Mouse (Mus musculus): ENCODE data around the gene Slc22a8. TPM values are rescaled to one million over a fixed set of nuclear protein-coding genes. Genes with fewer than 3 reads are reported as not detected.

Gene Slc22a8
- total RNA-seq, 1 experiment: not detected

DNA sequence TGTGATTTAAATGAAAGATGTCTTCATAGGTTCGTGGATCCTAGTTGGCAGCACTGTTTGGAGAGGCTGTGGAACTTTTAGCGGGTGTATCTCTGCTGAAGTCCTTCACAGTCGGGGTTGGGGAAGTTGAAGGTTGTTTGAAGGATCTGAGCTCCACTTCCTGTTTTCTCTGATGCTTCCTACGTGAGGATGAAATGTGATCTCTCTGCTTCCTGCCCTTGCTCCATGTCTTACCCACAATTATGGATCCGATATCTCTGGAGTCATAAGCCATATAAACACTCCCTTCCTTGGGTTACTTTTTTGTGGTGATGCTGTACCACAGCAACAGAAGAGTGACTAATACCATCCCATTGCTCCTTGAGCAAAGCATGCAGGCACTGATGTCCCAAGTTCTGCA, 51.0 kb downstream of the Slc22a8 start:
- Histone ChIP-seq H3K36me3 (ENCODE audit: control insufficient read depth, insufficient read depth, low read length, poor library complexity, severe bottlenecking) (no peaks in the 10 kb centered on the region), H3K9me3 (ENCODE audit: control insufficient read depth, insufficient read depth, low read depth, low read length) (no peaks in the 10 kb centered on the region), H3K4me3 (ENCODE audit: insufficient read depth in 1 of 2, low read depth in 1 of 2, low read length in 2 of 2, poor library complexity in 1 of 2, severe bottlenecking in 1 of 2) (no peak overlapping the region), H3K4me1 (ENCODE audit: control insufficient read depth in 2 of 2, insufficient read depth in 2 of 2, low read length in 2 of 2, poor library complexity in 1 of 2) (peaks cover 0 to 2% of the 10 kb centered on the region in 2 experiments; a peak in 1 of 4 replicates), H3K27ac (ENCODE audit: insufficient read depth, low read depth, low read length, poor library complexity, severe bottlenecking) (no peak overlapping the region), H3K9ac (ENCODE audit: insufficient read depth, low read depth, low read length, poor library complexity, severe bottlenecking) (no peak overlapping the region)
- TF ChIP-seq ZC3H11A (IDR thresholded peaks at IDR 0.05; ENCODE audit: borderline replicate concordance, low read depth, low read length) (no peak), HCFC1 (IDR thresholded peaks at IDR 0.05; ENCODE audit: borderline replicate concordance, insufficient read depth, low read length) (no peak), MAFK (IDR thresholded peaks at IDR 0.05; ENCODE audit: insufficient read depth, low read depth, low read length) (no peak), CHD2 (IDR thresholded peaks at IDR 0.05; ENCODE audit: low read depth, low read length) (no peak)
- in situ Hi-C loops (cut with MboI; ENCODE audit: low sequenced_read_pairs in 2 of 2, unreplicated experiment in 2 of 2): no loop called here
- no peak for DNase-seq (ENCODE audit: low read depth, low spot score)

DNA sequence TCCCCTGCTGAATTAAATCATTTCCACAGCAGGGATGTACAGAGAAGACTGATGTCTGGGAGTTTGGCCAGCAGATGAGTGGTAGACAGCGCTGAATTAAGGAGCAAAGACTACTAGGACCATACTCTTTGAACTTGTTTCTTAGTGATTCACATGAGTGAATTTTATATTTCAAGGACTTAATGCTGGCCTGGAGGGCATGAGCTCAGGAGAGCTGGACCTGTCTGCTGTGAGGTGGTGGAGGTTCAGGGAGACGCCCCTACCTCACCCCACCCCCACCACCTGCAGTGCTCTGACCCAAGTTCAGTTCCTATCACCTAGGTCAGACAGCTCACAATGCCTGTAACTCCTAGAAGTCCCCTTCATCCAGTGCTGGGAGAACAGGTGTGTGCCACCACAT, 55.3 kb downstream of the Slc22a8 start:
- Histone ChIP-seq H3K4me1 (ENCODE audit: control insufficient read depth in 2 of 2, insufficient read depth in 2 of 2, low read length in 2 of 2, poor library complexity in 1 of 2) (peaks cover 0 to 2% of the 10 kb centered on the region in 2 experiments; a peak in 1 of 4 replicates), H3K4me3 (ENCODE audit: insufficient read depth in 1 of 2, low read depth in 1 of 2, low read length in 2 of 2, poor library complexity in 1 of 2, severe bottlenecking in 1 of 2) (no peak overlapping the region), H3K27ac (ENCODE audit: insufficient read depth, low read depth, low read length, poor library complexity, severe bottlenecking) (no peak overlapping the region), H3K9ac (ENCODE audit: insufficient read depth, low read depth, low read length, poor library complexity, severe bottlenecking) (no peak overlapping the region), H3K36me3 (ENCODE audit: control insufficient read depth, insufficient read depth, low read length, poor library complexity, severe bottlenecking) (no peaks in the 10 kb centered on the region), H3K9me3 (ENCODE audit: control insufficient read depth, insufficient read depth, low read depth, low read length) (no peaks in the 10 kb centered on the region)
- TF ChIP-seq MAFK (IDR thresholded peaks at IDR 0.05; ENCODE audit: insufficient read depth, low read depth, low read length) (no peak), HCFC1 (IDR thresholded peaks at IDR 0.05; ENCODE audit: borderline replicate concordance, insufficient read depth, low read length) (no peak), CHD2 (IDR thresholded peaks at IDR 0.05; ENCODE audit: low read depth, low read length) (no peak), ZNF384 (IDR thresholded peaks at IDR 0.05; ENCODE audit: low read depth, low read length) (no peak), ZC3H11A (IDR thresholded peaks at IDR 0.05; ENCODE audit: borderline replicate concordance, low read depth, low read length) (no peak)
- no peak for DNase-seq (ENCODE audit: low read depth, low spot score)
- in situ Hi-C loops (cut with MboI; ENCODE audit: low sequenced_read_pairs in 2 of 2, unreplicated experiment in 2 of 2): no loop called here

DNA sequence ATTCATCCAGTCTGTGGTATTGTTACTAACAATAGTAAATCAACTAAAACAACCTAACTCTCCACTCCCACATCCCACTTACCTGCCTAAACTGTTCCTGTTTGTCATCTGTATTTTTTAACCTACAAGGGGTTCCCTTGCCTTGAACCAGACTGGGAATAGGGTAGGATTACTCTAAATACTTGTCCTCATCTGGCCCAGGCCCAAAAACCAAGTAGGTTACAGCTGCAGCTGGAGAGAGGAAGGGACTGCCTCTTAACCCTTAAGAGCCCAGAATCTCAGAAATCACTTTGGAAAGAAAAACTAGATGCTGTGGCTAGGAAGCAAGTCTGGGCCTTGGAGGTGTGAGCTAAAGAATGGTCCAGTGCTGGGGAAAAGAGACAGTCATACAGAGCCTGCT, 64.8 kb downstream of the Slc22a8 start:
- no peak for TF ChIP-seq ZC3H11A (IDR thresholded peaks at IDR 0.05; ENCODE audit: borderline replicate concordance, low read depth, low read length)
- DNase-seq (ENCODE audit: low read depth, low spot score): no peak
- in situ Hi-C loops (cut with MboI; ENCODE audit: low sequenced_read_pairs in 2 of 2, unreplicated experiment in 2 of 2): no loop called here

DNA sequence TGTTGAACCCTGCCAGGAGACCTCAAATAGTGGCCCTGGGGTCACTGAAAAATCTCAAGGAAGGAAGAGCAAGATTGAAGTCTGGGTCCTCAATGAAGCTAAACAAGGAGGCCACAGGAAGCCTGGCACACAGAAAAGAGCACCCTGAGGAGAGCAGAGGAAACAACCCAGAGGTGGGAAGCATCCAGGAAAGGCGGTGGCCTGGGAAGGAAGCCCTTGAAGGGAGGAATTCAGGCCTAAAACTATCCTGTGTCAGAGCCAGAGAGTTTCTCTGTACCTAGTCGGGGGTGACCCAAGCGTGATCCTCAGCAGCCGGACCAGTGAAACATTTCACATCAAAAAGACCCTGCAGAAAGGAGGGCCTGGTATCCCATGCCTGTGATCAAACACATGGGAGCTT, 65.3 kb downstream of the Slc22a8 start:
- no peaks in the 10 kb centered on the region for H3K9me3 ChIP-seq (ENCODE audit: control insufficient read depth, insufficient read depth, low read depth, low read length)
- H3K36me3 ChIP-seq (ENCODE audit: control insufficient read depth, insufficient read depth, low read length, poor library complexity, severe bottlenecking): no peaks in the 10 kb centered on the region
- in situ Hi-C loops (cut with MboI; ENCODE audit: low sequenced_read_pairs in 2 of 2, unreplicated experiment in 2 of 2): no loop called here
- TF ChIP-seq ZC3H11A (IDR thresholded peaks at IDR 0.05; ENCODE audit: borderline replicate concordance, low read depth, low read length): no peak
- no peak for TF ChIP-seq ZNF384 (IDR thresholded peaks at IDR 0.05; ENCODE audit: low read depth, low read length)
- TF ChIP-seq HCFC1 (IDR thresholded peaks at IDR 0.05; ENCODE audit: borderline replicate concordance, insufficient read depth, low read length): no peak
- no peak for TF ChIP-seq CHD2 (IDR thresholded peaks at IDR 0.05; ENCODE audit: low read depth, low read length)
- TF ChIP-seq MAFK (IDR thresholded peaks at IDR 0.05; ENCODE audit: insufficient read depth, low read depth, low read length): no peak
- H3K4me3 ChIP-seq (ENCODE audit: insufficient read depth in 1 of 2, low read depth in 1 of 2, low read length in 2 of 2, poor library complexity in 1 of 2, severe bottlenecking in 1 of 2): no peak overlapping the region
- no peak for DNase-seq (ENCODE audit: low read depth, low spot score)
- no peaks in the 10 kb centered on the region for H3K4me1 ChIP-seq (ENCODE audit: control insufficient read depth in 2 of 2, insufficient read depth in 2 of 2, low read length in 2 of 2, poor library complexity in 1 of 2)
- no peak overlapping the region for H3K27ac ChIP-seq (ENCODE audit: insufficient read depth, low read depth, low read length, poor library complexity, severe bottlenecking)
- no peak overlapping the region for H3K9ac ChIP-seq (ENCODE audit: insufficient read depth, low read depth, low read length, poor library complexity, severe bottlenecking)

More for the DNA sequence above, 64.8 kb downstream of the Slc22a8 start:
- Histone ChIP-seq H3K4me3 (ENCODE audit: insufficient read depth in 1 of 2, low read depth in 1 of 2, low read length in 2 of 2, poor library complexity in 1 of 2, severe bottlenecking in 1 of 2) (no peak overlapping the region), H3K36me3 (ENCODE audit: control insufficient read depth, insufficient read depth, low read length, poor library complexity, severe bottlenecking) (no peaks in the 10 kb centered on the region), H3K9me3 (ENCODE audit: control insufficient read depth, insufficient read depth, low read depth, low read length) (no peaks in the 10 kb centered on the region), H3K27ac (ENCODE audit: insufficient read depth, low read depth, low read length, poor library complexity, severe bottlenecking) (no peak overlapping the region), H3K4me1 (ENCODE audit: control insufficient read depth in 2 of 2, insufficient read depth in 2 of 2, low read length in 2 of 2, poor library complexity in 1 of 2) (no peaks in the 10 kb centered on the region), H3K9ac (ENCODE audit: insufficient read depth, low read depth, low read length, poor library complexity, severe bottlenecking) (no peak overlapping the region)

Other genes with a start within 250 kb of the Slc22a8 start
- not detected in 2 replicates for gene Slc22a30, start 186.1 kb upstream of the Slc22a8 start, total RNA-seq (2012; rRNA removed)
- not detected in 2 replicates for gene Slc22a6, start 26.8 kb downstream of the Slc22a8 start, total RNA-seq (2012; rRNA removed)
- 0.04 and 0.11 TPM in 2 replicates for gene Chrm1, start 72.5 kb downstream of the Slc22a8 start, total RNA-seq (2012; rRNA removed)
- gene Slc3a2, start 132.1 kb downstream of the Slc22a8 start, total RNA-seq (2012; rRNA removed): 354 and 566 TPM in 2 replicates
- gene Wdr74, start 144.6 kb downstream of the Slc22a8 start, total RNA-seq (2012; rRNA removed): 173 and 180 TPM in 2 replicates
- 8.5 and 8.9 TPM in 2 replicates for gene 1700092M07Rik, start 149.5 kb downstream of the Slc22a8 start, total RNA-seq (2012; rRNA removed)
- 66.3 and 73.2 TPM in 2 replicates for gene Stx5a, start 150.2 kb downstream of the Slc22a8 start, total RNA-seq (2012; rRNA removed)
- gene Nxf1, start 165.8 kb downstream of the Slc22a8 start, total RNA-seq (2012; rRNA removed): 99.5 and 101 TPM in 2 replicates
- gene Tmem223, start 179.7 kb downstream of the Slc22a8 start, total RNA-seq (2012; rRNA removed): 77.3 and 125 TPM in 2 replicates
- gene Tmem179b, start 183.2 kb downstream of the Slc22a8 start, total RNA-seq (2012; rRNA removed): 45.9 and 51.2 TPM in 2 replicates
- gene Taf6l, start 195.2 kb downstream of the Slc22a8 start, total RNA-seq (2012; rRNA removed): 28.6 and 29.4 TPM in 2 replicates
- gene Polr2g, start 207.3 kb downstream of the Slc22a8 start, total RNA-seq (2012; rRNA removed): 113 and 144 TPM in 2 replicates
- 3.4 TPM in 2 replicates for gene Zbtb3, start 211.3 kb downstream of the Slc22a8 start, total RNA-seq (2012; rRNA removed)
- gene Ttc9c, start 228.1 kb downstream of the Slc22a8 start, total RNA-seq (2012; rRNA removed): 42.6 and 47.5 TPM in 2 replicates
- gene Hnrnpul2, start 228.8 kb downstream of the Slc22a8 start, total RNA-seq (2012; rRNA removed): 37.5 and 48.5 TPM in 2 replicates
- gene AC129217.1, start 238.5 kb downstream of the Slc22a8 start, total RNA-seq (2012; rRNA removed): 1.4 and 2.7 TPM in 2 replicates
- 62.6 and 79.6 TPM in 2 replicates for gene Bscl2, start 246.2 kb downstream of the Slc22a8 start, total RNA-seq (2012; rRNA removed)
- gene Gng3, start 247.9 kb downstream of the Slc22a8 start, total RNA-seq (2012; rRNA removed): 4.5 TPM in 2 replicates

All from ES-E14 (cell line).